Mouse (Mus musculus) lung, postnatal 36 days (tissue): Measurements from ENCODE around the gene Slc39a7.
"Not testable (repeated sequence)": the region's sequence is repeated elsewhere in the genome, so short reads cannot be mapped to it uniquely, and the experiment has no call there.

ENCODE experiments used
- DNase-seq: peaks from one replicate; pipeline ENCODE4 v3.0.0; 2022; ENCODE audit warnings: mixed read lengths

Gene Slc39a7

GRCm38 (mm10) chr17:34029890-34030595 is 1.4 kb downstream of the Slc39a7 start:
- DNase-seq, result no peak

GRCm38 (mm10) chr17:34029150-34029889 is 2.2 kb downstream of the Slc39a7 start:
- no peak for DNase-seq

- DNase-seq, result no peak
Observed at GRCm38 (mm10) chr17:34028501-34029149, 2.9 kb downstream of the Slc39a7 start.

- peak; percentile 97 for DNase-seq
Observed at GRCm38 (mm10) chr17:34027656-34028223, 3.7 kb downstream of the Slc39a7 start, which contains the start of gene H2-Ke6. Gene H2-Ke6, minus strand, starts transcription at chr17:34028060.

GRCm38 (mm10) chr17:34026917-34027655 is 4.4 kb downstream of the Slc39a7 start:
- DNase-seq, result peak; percentile 72

GRCm38 (mm10) chr17:34026221-34026620 is 5.3 kb downstream of the Slc39a7 start:
- DNase-seq, result no peak

- DNase-seq, result no peak
Observed at GRCm38 (mm10) chr17:34025756-34026151, 5.7 kb downstream of the Slc39a7 start.

- DNase-seq, result no peak
Observed at GRCm38 (mm10) chr17:34024861-34025755, 6.4 kb downstream of the Slc39a7 start.

GRCm38 (mm10) chr17:34024317-34024821 is 7.1 kb downstream of the Slc39a7 start, which contains the start of gene Ring1:
Gene Ring1, minus strand, starts transcription at chr17:34024680.
- peak; percentile 86 for DNase-seq

GRCm38 (mm10) chr17:34023678-34024077 is 7.8 kb downstream of the Slc39a7 start:
- no peak for DNase-seq

GRCm38 (mm10) chr17:34022987-34023386 is 8.5 kb downstream of the Slc39a7 start:
- DNase-seq, result no peak

GRCm38 (mm10) chr17:34022414-34022783 is 9.1 kb downstream of the Slc39a7 start:
- no peak for DNase-seq

- no peak for DNase-seq
Observed at GRCm38 (mm10) chr17:34021539-34022413, 9.7 kb downstream of the Slc39a7 start.

- no peak for DNase-seq
Observed at GRCm38 (mm10) chr17:34013436-34013835, 18.0 kb downstream of the Slc39a7 start.

GRCm38 (mm10) chr17:34010156-34010555 is 21.3 kb downstream of the Slc39a7 start:
- no peak for DNase-seq

- DNase-seq, result no peak
Observed at GRCm38 (mm10) chr17:34006570-34006969, 24.9 kb downstream of the Slc39a7 start.

GRCm38 (mm10) chr17:34003426-34003825 is 28.1 kb downstream of the Slc39a7 start:
- DNase-seq, result peak; percentile 57

- DNase-seq, result not testable (repeated sequence)
Observed at GRCm38 (mm10) chr17:34000796-34001195, 30.7 kb downstream of the Slc39a7 start.

- peak; percentile 98 for DNase-seq
Observed at GRCm38 (mm10) chr17:34000150-34000537, 31.3 kb downstream of the Slc39a7 start, which contains the start of gene H2-K1. Gene H2-K1, minus strand, starts transcription at chr17:34000347.
